Mouse (Mus musculus) subcutaneous adipose tissue, adult 2 months (tissue): ENCODE measurements around the gene Slc22a17. TPM values are rescaled to one million over a fixed set of nuclear protein-coding genes. Genes with fewer than 3 reads are reported as not detected.

Experiments
- polyA plus RNA-seq: library from polyadenylated mRNA; depleted of rRNA; stranded (reverse); fragments of >200 nt; gene quantifications from 2 replicates; pipeline ENCODE4 v1.2.3, GENCODE M21; 2012; ENCODE audit warnings: low replicate concordance; rRNA removed

The Slc22a17 gene
- 69.2 and 135 TPM in 2 replicates for polyA plus RNA-seq

DNA sequence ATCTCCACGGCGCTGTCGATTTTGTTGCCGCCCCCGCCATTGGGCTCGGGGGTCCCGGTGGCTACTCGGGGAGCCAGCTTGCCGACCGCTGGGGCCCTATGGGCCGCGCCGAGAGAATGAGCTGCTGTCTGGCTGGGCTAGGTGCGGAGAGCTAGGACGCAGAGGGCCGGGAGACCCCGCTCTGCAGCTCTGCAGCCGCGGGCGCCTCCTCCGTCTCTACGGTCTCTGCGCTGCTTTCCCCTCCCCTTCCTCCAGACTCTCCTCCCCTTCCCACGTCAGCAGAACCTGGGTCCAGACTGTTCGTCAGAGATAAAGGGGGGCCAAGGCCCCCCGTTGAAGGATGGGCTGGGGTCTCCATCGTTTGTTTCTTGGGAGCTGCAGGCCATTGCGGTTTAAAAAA lies at the start of gene Slc22a17:
Slc22a17 (minus strand) TSS at position 247 of the 400 bp plus-strand sequence.

DNA sequence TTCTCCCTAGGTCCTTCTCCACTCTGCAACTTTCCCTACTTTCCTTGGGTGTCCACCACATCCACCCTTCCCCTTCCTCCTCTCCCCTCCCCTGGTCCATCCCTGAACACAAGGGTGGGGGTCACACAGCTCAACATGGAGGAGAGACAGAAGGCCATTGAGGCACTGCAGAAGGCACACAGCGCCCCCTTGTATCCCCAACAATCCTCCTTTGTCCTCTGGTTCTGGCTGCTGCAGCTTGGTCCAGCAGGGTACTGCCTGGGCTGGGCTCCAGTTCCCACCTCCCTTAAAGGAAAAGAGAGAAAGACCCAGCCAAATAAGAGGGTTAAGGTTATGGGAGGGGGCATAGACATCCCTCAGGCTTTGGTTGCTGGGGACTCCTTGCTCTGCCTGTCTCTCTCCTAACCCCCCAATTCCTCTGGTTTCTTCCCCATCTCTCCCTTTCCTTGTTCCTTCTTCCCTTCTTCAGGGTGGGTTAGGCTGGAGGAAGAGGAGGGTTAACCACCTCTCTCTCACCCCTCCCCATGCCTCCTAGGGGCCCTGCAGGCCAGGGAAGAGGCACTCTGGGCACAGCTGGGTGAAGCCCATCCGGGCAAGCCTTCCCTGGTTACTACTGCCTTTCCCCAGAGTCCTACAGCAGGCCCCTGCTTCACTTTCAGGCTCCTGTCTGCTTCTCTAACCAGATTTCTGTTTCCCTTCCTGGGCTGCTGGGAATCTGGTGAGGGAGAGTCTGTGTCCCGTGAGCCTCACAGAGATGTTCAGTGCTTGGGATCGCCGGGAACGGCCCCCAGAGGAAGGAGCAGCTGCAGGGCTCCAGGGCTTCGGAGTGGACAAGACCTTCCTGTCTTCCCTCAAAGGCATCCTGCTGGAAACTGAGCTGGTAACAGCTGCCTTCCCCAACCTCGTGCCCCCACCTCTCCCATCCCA lies 23.2 kb upstream of the Slc22a17 start, which contains the start of gene Cmtm5:
Cmtm5 (plus strand) TSS at position 358 of the 927 bp plus-strand sequence.

DNA sequence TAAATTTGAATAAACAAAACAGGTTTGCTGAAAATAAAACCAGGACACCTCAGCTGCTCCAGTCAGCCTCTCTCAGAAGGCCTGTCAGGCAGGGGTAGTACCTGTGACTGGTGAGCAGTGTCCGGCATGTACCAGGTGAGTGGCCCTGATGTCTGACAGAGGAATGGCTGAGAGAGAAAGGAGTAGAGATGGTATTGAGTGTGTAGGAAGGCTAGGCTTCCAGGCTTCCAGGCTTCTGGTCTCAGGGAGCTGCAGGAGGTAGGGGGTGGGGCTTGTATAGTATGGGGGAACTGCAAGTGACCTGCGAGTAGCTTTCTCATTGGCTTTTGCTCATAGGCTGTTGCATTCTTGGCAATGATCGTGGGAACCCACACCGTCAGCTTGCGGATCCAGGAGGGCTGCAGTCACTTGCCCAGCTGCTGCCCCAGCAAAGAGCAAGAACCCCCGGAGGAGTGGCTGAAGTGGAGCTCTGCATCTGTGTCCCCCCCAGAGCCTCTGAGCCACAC lies 19.8 kb upstream of the Slc22a17 start, which contains the start of gene Il25:
Il25 (plus strand) TSS at position 51 of the 506 bp plus-strand sequence.

DNA sequence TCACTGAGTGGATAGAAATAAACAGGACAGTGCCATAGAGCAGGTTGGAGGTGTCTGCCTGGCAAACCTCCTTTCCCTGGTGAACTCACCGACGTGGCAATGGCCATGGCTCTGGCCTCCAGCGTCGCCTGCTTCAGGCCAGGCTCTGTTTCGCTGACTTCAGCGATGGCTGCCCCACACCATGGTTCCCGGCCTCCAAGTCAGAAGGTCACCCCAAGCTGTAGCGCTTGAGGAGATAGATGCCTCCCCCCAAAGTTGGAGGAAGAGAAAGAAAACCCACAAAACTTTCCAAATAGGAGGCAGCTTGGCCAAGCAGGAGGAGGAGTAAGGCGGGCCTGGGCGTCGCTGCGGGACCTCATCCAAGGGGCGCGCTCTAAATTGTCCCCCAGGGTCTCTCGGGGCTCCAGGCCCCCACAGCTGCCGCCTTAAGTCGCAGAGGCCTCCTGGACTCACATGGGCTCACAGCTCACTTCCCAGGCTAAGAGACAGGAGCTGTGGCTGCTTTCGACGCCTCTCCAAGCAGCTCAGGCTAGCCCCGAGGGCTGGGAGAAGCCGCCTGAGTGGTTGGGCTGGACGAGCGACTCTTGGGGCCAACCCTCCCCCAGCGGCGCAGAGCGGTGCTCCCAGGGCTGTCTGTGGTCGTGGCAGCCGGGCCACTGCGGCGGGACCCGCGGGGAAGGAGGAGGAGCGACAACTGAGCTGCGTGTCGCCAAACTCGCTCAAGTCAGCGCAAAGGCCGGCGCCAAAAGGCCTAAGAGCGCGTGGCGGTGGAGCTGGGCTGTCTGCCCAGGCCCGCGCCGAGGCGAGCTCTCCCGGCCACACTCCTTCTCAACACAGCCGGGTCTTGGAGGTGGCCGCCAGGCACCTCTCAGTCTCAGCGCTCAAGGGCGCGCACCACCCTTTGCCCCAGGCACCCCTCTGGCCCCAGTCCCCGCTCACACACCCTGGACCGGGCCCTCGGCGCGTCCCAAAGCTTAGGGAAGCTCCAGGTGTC lies 12.7 kb upstream of the Slc22a17 start, which contains the start of gene Efs:
Efs (minus strand) TSS at position 778 of the 994 bp plus-strand sequence.

DNA sequence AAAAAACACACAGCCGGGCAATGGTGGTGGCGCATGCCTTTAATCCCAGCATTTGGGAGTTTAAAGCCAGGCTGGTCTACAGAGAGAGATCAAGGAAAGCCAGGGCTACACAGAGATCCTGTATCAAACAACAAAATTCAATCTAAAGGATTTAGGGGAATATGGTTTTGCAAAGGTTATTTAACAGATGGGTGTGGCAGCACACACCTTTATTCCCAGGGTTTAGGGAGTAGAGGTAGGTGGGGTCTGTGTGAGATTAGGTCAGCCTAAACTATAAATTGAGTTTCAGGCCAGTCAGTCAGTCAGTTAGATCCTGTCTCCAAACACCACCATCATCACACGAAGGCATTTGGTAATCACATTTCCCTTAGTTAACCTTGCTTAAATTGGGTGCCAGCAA lies 20.7 kb downstream of the Slc22a17 start, which contains the start of gene Pabpn1:
Pabpn1 (plus strand) TSS at position 301 of the 400 bp plus-strand sequence.

DNA sequence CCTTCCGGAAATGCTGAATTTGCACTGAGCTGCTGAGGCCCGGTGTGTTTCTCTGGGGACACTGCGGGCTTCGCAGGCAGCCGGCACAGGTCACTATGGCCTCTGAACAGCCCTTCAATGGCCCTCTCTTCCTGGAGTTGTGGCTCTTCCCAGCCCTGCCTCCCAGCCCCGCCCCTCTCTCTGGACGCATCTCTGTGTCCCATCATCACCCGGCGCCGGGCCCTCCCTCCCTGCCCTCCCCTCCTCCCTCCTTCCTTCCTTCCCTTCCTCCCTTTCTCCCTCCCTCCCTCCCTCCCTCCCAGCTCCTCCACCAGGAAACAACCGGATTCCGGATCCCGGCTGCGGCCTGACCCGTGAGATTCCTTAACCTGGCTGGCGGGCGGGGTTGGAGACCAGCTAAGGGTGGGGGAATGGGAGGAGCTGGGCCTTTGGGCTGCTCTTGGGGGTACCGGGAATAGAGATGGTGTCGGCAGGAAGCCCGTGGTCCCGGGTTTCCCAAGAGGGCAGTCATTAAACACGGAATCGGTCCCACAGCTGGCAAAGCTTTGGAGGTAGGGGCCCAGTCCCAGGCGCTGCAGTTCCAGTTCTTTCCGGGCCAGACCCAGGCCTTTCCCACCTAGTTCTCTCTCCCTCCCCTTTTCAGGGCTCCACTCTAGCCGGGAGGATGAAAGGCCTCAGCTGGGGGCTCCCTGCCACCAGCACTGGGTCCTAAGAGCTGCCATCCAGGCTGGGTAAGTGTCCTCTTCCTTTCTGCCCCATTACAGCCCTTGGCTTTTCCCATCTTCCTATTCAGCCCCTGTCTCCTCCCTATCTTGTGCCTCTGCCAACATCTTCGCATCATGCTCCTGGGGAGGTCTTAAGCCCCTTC lies 29.5 kb downstream of the Slc22a17 start, which contains the start of the genes Bcl2l2 and Gm20521:
Bcl2l2 (plus strand) TSS at position 224 of the 868 bp plus-strand sequence.
Gm20521 (plus strand) TSS at position 288 of the 868 bp plus-strand sequence.

DNA sequence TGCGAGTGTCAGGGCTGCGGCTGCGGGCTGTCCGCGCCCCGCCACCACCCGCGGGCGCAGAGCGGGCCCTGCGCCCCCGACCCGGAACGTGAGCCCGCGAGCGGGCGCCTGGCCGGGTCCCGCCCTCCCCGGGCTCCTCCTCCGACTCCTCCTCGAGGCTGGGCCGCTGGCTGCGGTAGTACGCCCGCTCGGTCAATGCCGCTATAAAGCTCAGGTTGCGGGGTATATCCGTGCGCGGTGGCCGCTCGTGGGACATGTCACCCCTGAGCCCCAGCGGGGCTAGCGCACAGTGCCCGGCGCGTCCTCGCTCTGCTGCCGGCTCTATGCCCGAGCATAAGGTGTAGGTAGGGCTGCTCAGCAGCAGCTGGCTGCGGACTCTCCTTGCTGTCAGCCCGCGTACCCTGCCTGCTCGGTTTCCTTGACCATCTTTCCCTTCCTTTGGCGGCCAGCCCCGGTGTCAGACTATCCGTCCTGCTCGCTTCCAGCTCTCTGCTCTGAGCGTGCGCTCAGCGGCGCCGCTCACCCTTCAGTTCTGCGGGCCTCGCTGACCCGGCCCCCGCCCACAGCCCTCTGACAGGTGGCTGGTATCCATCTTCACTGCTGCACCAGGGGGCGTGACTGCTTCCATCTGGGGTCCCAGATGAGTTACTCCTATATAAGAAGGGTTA lies 35.8 kb downstream of the Slc22a17 start, which contains the start of gene Ppp1r3e:
Ppp1r3e (minus strand) TSS at position 503 of the 668 bp plus-strand sequence.

DNA sequence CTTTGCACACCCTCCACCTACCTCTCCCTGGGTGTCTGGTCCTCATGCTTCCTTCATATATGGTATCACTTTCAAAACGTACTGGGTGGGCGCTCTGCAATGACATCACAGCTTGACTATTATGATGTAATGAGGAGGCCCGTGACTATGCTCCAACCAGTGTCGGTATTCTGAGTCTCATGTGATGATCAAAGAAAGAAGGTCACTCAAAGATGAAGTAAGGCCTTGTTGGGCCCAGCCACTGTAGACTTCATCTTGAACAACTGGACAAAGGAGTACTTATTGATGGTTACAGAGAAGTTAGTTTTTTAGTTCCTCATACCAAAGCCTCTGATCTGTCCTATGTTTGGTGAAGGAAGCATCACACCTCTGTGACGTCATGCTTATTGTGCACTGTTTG lies 42.1 kb downstream of the Slc22a17 start, which contains the start of gene Homez:
Homez (minus strand) TSS at position 101 of the 400 bp plus-strand sequence.

Other genes with a start within 250 kb of the Slc22a17 start
- 56.7 and 62.0 TPM in 2 replicates for gene 1700123O20Rik, start 226.9 kb downstream of the Slc22a17 start, polyA plus RNA-seq
- 82.9 and 163 TPM in 2 replicates for gene Acin1, start 226.2 kb downstream of the Slc22a17 start, polyA plus RNA-seq
- gene Gm29776, start 214.3 kb downstream of the Slc22a17 start, polyA plus RNA-seq, result 0.18 and 0.30 TPM in 2 replicates
- gene Cebpe, start 201.0 kb downstream of the Slc22a17 start, polyA plus RNA-seq, result 0.87 and 5.4 TPM in 2 replicates
- 23.8 and 80.1 TPM in 2 replicates for gene Slc7a8, start 131.2 kb downstream of the Slc22a17 start, polyA plus RNA-seq
- gene Rnf212b, start 99.0 kb downstream of the Slc22a17 start, polyA plus RNA-seq, result 0.14 TPM in 1 of 2 replicates, not detected in the other
- gene Homez, start 42.2 kb downstream of the Slc22a17 start, polyA plus RNA-seq, result 7.0 and 8.3 TPM in 2 replicates
- 26.2 and 28.9 TPM in 2 replicates for gene Ppp1r3e, start 35.6 kb downstream of the Slc22a17 start, polyA plus RNA-seq
- gene Bcl2l2, start 29.8 kb downstream of the Slc22a17 start, polyA plus RNA-seq, result 69.8 and 79.4 TPM in 2 replicates
- gene Gm20521, start 29.7 kb downstream of the Slc22a17 start, polyA plus RNA-seq, result 3.5 TPM in 1 of 2 replicates, not detected in the other
- gene Pabpn1, start 20.6 kb downstream of the Slc22a17 start, polyA plus RNA-seq, result 151 and 188 TPM in 2 replicates
- gene Efs, start 13.0 kb upstream of the Slc22a17 start, polyA plus RNA-seq, result 27.8 and 56.0 TPM in 2 replicates
- gene Il25, start 19.6 kb upstream of the Slc22a17 start, polyA plus RNA-seq, result not detected in 2 replicates
- gene Cmtm5, start 23.1 kb upstream of the Slc22a17 start, polyA plus RNA-seq, result 1.2 and 2.3 TPM in 2 replicates
- gene Myh6, start 53.8 kb upstream of the Slc22a17 start, polyA plus RNA-seq, result 0.37 TPM in 1 of 2 replicates, not detected in the other
- not detected in 2 replicates for gene Gm17428, start 63.8 kb upstream of the Slc22a17 start, polyA plus RNA-seq
- 0.03 TPM in 1 of 2 replicates, not detected in the other for gene Myh7, start 81.5 kb upstream of the Slc22a17 start, polyA plus RNA-seq
- gene Ngdn, start 102.3 kb upstream of the Slc22a17 start, polyA plus RNA-seq, result 14.0 and 16.3 TPM in 2 replicates
- 0.57 and 1.7 TPM in 2 replicates for gene Zfhx2, start 179.2 kb upstream of the Slc22a17 start, polyA plus RNA-seq
- 9.1 and 14.5 TPM in 2 replicates for gene Thtpa, start 181.7 kb upstream of the Slc22a17 start, polyA plus RNA-seq
- 39.1 and 40.8 TPM in 2 replicates for gene Ap1g2, start 193.5 kb upstream of the Slc22a17 start, polyA plus RNA-seq
- gene Jph4, start 203.8 kb upstream of the Slc22a17 start, polyA plus RNA-seq, result 0.60 and 9.7 TPM in 2 replicates